Mouse (Mus musculus): ENCODE measurements around the gene Olfr458.
"Not testable (repeated sequence)": the region's sequence is repeated elsewhere in the genome, so short reads cannot be mapped to it uniquely, and the experiment has no call there.

Olfr458 gene

DNA sequence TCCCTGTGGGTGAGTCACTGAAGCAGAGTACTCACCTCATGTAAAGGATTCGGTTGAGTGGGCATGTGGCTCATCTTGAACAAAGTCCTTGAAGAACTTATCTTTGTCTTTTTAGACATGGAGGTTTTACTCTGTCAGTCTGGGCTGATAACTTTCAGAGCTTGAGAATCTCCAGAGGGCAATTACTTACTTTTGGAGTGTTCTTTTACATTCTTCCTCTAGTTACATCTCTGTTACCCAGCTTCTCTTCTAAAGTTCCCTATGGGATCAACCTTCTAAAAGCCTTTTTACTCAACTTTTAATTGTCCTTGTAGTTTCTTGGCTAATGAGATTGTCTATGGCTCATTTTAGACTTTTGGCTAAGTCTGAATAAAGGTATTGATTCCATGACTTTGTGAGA lies at the start of gene Olfr458:
Gene Olfr458, minus strand, starts transcription at position 101 of the 400 bp plus-strand sequence.
- DNase-seq (ENCODE audit: low read depth, low spot score) = no peak

- no peak for DNase-seq (ENCODE audit: low read depth, low spot score)
These were observed 48.5 kb upstream of the Olfr458 start for GRCm38 (mm10) chr6:42513461-42513860.

GRCm38 (mm10) chr6:42509311-42509710 lies 44.3 kb upstream of the Olfr458 start:
- DNase-seq (ENCODE audit: low read depth, low spot score) = no peak

DNA sequence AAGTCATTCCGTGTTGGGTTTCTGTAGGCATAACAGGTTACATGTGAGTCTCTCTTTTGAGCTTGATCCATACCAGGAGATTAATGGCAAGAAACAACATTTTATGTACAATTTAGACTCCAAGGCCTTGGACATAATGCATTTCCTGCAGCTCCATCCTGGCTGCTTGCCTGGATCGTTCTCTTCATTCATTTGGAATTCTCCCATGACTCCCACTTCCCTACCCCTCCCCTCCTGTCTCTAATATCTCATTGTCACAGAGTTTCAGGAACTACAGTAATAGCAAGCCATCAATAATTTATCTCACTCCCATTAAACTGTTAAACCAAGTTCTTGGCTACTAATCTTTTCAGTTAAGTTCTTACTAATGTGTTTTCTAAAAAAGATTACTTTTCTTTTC lies 38.5 kb upstream of the Olfr458 start:
- no peak for DNase-seq (ENCODE audit: low read depth, low spot score)

DNA sequence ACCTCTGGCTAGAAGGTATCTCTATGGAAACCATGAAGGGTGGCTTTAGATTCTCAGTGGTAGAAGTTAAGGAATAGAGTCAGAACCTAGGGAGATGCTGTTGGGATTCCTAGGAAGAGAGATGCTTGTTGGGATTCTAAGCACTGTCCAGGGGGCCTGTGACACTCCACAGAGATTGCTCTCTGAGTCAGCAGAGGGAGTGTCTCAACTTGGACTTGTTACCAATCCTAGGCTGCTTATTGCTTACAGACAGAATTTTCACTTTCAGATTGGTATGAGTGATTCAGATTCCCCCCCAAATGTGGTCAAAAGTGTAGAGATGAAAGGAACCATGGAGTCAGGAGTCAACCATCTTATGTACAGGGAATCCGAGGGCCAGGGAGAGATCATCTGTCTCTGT lies 24.7 kb upstream of the Olfr458 start:
- DNase-seq (ENCODE audit: low read depth, low spot score) = no peak

GRCm38 (mm10) chr6:42487114-42487513 lies 22.1 kb upstream of the Olfr458 start, which contains the start of gene Olfr456:
TSS of gene Olfr456 (minus strand) at chr6:42487214.
- DNase-seq (ENCODE audit: low read depth, low spot score) = no peak

- no peak for DNase-seq (ENCODE audit: low read depth, low spot score)
These were observed 19.6 kb upstream of the Olfr458 start for GRCm38 (mm10) chr6:42484633-42485032.

DNA sequence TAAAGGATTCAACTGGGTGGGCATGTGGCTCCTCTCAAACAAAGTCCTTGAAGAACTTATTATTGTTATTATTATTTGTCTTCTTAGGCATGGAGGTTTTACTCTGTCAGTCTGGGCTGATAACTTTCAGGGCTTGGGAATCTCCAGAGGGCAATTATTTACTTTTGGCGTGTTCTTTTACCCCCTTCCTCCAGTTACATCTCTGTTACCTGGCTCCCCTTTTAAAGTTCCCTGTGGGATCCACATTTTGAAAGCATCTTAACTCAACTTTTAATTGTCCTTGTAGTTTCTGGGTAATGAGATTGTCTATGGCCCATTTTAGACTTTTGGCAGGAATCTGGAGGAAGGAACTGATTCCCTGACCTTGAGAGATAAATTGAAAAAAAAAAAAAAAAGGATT lies 11.2 kb upstream of the Olfr458 start, which contains the start of gene Olfr457:
Gene Olfr457, minus strand, starts transcription at position 101 of the 400 bp plus-strand sequence.
- no peak for DNase-seq (ENCODE audit: low read depth, low spot score)

- not testable (repeated sequence) for DNase-seq (ENCODE audit: low read depth, low spot score)
These were observed 6.3 kb upstream of the Olfr458 start for GRCm38 (mm10) chr6:42471298-42471697.

GRCm38 (mm10) chr6:42470542-42470941 lies 5.5 kb upstream of the Olfr458 start:
- DNase-seq (ENCODE audit: low read depth, low spot score) = no peak

DNA sequence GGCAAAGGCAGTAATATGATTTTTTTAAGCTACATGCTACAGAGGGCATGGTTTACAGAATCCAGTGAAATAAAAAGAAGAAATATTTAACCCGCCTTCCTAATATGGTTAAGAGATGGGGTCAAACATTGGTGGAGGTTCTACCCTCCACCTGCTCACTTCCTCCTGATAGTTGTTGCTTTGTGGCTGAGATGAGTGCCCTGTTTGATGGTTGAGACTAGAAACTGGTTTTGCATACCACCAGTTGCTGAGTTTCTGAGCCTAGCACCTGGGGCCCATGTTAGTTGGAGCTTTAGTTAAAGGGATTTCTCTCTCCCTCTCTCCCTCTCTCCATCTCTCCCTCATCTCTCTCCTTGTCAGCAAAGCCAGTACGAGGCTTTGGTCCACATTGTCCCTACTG lies 17.6 kb downstream of the Olfr458 start:
- no peak for DNase-seq (ENCODE audit: low read depth, low spot score)

DNA sequence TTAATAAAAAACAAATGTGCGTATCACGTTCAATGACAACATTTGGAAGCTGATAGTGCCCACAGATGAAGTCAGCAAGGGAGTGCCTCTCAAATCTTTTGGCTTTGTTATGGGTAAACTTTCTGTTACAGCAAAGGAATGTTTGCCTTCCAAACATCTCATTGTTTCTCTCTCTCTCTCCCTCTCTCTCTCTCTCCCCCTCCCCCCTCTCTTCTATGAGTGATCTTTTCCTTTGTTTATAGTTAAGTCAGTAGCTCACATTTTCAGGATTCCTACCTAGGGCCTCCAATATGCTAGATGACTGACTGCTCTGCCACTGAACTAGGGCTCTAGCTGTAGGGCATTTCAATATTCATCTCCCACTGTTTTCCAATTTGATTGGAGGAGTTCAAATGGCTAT lies 20.5 kb downstream of the Olfr458 start:
- no peak for DNase-seq (ENCODE audit: low read depth, low spot score)

GRCm38 (mm10) chr6:42441395-42441794 lies 23.6 kb downstream of the Olfr458 start:
- DNase-seq (ENCODE audit: low read depth, low spot score) = no peak

DNA sequence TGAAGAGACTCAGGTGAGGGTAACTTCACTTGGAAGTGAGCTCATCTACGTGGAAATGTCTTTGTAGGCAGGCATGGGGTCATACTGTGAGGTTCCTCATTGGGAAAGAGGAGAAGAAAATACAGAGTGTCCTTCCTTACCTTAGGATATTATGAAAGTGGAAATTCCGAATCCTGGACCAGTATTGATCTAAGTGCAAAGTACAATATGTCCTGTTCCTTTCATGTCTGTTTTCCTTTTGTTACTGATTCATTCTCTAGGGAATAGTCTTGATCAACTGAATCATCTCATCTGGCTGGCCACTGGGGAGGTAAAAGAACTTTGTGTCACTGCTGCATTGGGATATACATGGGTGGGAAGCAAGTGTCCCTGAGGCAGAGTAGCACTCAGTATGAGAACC lies 29.5 kb downstream of the Olfr458 start:
- no peak for DNase-seq (ENCODE audit: low read depth, low spot score)

DNA sequence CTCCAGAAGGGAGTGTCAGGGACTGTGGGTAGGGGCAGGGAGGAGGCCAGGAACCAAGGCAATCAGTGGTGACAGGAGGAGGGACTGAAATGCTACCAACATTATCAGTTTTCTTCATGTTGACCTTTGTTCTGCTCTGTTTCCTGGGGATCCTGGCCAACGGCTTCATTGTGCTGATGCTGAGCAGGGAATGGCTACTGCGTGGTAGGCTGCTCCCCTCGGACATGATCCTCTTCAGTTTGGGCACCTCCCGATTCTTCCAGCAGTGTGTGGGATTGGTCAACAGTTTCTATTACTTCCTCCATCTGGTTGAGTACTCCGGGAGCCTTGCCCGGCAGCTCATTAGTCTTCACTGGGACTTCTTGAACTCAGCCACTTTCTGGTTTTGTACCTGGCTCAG lies 30.6 kb downstream of the Olfr458 start, which contains the start of gene Tas2r126:
Gene Tas2r126, plus strand, starts transcription at position 90 of the 400 bp plus-strand sequence.
- no peak for DNase-seq (ENCODE audit: low read depth, low spot score)

DNA sequence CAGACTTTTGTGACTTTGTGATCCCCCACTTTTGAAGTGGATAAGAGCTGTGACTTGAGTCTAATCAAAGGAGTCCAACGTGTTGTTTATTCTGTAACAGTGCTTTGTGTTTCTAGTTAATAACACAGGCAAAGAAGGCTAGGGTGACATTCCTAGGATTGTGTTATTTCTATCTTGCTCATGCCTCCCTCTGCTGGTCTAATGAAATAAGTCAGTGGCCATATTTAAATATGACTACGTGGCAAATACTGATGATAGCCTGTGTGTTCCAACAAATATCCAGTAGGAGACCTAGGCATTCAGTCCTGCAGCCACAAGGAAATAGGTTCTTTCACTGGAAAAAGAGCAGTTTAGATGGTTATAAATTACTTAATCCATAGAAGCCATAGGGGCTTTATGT lies 31.4 kb downstream of the Olfr458 start:
- no peak for DNase-seq (ENCODE audit: low read depth, low spot score)

GRCm38 (mm10) chr6:42426337-42426736 lies 38.7 kb downstream of the Olfr458 start:
- DNase-seq (ENCODE audit: low read depth, low spot score) = no peak

DNA sequence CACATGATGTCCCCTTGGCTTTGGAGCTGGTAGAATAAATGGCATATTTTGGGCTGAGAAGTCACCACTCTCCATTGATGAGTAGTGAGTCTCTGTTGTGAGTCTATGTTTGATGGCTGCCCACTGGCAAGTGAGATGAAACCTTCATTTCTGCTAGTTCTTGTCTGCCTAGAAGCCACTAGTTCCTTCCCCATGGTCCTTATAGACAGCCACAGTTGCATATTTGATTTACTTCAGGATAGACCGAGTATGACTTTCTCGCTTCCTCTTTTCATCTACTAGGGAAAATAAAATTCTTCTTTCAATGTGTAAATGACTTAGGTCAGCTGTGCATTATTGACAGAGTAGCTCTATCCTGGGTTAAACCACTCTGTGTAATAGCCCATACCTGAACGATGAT lies 40.5 kb downstream of the Olfr458 start:
- no peak for DNase-seq (ENCODE audit: low read depth, low spot score)

GRCm38 (mm10) chr6:42421439-42421838 lies 43.6 kb downstream of the Olfr458 start:
- DNase-seq (ENCODE audit: low read depth, low spot score) = no peak

- DNase-seq (ENCODE audit: low read depth, low spot score) = no peak
These were observed 45.6 kb downstream of the Olfr458 start for GRCm38 (mm10) chr6:42419443-42419842.

Measured in CD4-positive helper T cell, adult 2 months (primary cell).